ENCODE assay signal across 14 mouse cellular contexts in the genomic region with DNA sequence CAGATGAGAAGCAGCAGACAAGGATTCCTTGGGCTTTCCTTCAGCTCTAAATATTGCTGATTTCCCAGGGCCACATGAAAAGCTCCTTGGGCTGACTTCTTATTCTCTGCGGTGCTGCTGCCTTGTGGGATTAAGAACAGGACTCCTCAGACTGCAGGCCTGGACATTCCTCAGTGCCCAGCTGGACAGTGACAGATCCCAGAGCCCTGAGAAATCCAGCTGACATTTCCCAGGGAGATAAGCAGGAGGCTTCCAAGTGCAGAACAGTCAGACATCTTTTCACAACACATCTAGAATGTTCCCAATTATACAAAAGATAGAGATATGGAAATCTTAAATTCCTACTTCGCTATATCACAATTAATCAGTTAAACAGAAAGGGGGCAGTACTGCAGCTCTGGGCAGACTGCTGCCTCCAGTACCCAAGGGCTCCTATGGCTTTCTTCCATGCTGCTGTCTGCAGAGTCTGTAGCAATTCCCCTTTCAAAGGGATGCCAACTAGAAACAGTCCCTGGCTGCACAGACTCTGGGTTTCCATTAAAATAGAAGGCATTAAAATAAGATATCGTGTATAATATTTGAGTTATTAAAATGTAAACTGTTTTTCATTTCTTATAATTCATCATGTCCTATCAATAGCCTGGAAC.
DNase-seq lines count a peak whose midpoint lies in the region; ATAC-seq lines count a peak whose summit lies in the region.
"Had no signal": no experiment of that assay in that cellular context is flagged by ENCODE, and none has a peak within 500 bp of the region (broad histone marks: within the 10 kb centered on the region; RNA-seq: fewer than 3 reads in every experiment).

No protein-coding gene starts in this region.

- ATAC-seq in intestine, embryonic 14.5 days (replicated peaks; ENCODE audit: low FRiP score, low TSS enrichment, low read depth): peak; percentile 80; the same call in 1 of the 2 replicates
- ATAC-seq in intestine, embryonic 16.5 days: no peak
- no peak for ATAC-seq in hindbrain, embryonic 16.5 days
- ATAC-seq in cerebellum, adult (ENCODE audit: insufficient number of reproducible peaks, low FRiP score, low TSS enrichment): no peak
- ATAC-seq: inflammation-experienced regulatory T-cells, adult 6 months had no signal

- intact Hi-C loops in heart, postnatal 14 days (cut with DNase I): no loop called here

- H3K9me3 ChIP-seq in intestine, embryonic 14.5 days (ENCODE audit: control insufficient read depth, low read length): no peaks in the 10 kb centered on the region
- H3K9me3 ChIP-seq in intestine, embryonic 16.5 days (ENCODE audit: control insufficient read depth, low read length): no peaks in the 10 kb centered on the region
- H3K9me3 ChIP-seq in hindbrain, embryonic 16.5 days (ENCODE audit: control insufficient read depth, low read length): no peaks in the 10 kb centered on the region
- H3K9me3 ChIP-seq: liver, embryonic 15.5 days had no signal

- peak; percentile 70 for DNase-seq in intestine, embryonic 14.5 days (ENCODE audit: low spot score)
- DNase-seq in NIH3T3 (ENCODE audit: low read depth): peak; percentile 29
- DNase-seq in forelimb bud, embryonic 11.5 days (ENCODE audit: low read depth, low spot score): peak; percentile 4
- DNase-seq in heart, postnatal 14 days: peak; percentile 7 to 23
- DNase-seq in right cerebral cortex, adult 2 months (ENCODE audit: low spot score in 2 of 2): no peak
- DNase-seq: gastrocnemius, postnatal 36 days; right cerebral cortex, adult 18-20 months; thymus, postnatal 4 days had no signal

- H3K4me2 ChIP-seq in intestine, embryonic 14.5 days (ENCODE audit: low read length): no peak overlapping the region
- no peak overlapping the region for H3K4me2 ChIP-seq in intestine, embryonic 16.5 days (ENCODE audit: low read depth, low read length)
- no peak overlapping the region for H3K4me2 ChIP-seq in hindbrain, embryonic 16.5 days (ENCODE audit: low read length)
- H3K4me2 ChIP-seq: liver, embryonic 15.5 days; midbrain, embryonic 11.5 days had no signal

- H3K27ac ChIP-seq in intestine, embryonic 14.5 days (ENCODE audit: low read depth): peak overlapping the region; percentile 33; the same call in 1 of the 2 replicates
- no peak overlapping the region for H3K27ac ChIP-seq in intestine, embryonic 16.5 days (ENCODE audit: low read length)
- H3K27ac ChIP-seq in hindbrain, embryonic 16.5 days (ENCODE audit: low read depth, low read length): no peak overlapping the region
- H3K27ac ChIP-seq: liver, embryonic 15.5 days had no signal

- no peak overlapping the region for H3K4me3 ChIP-seq in intestine, embryonic 14.5 days (ENCODE audit: low read depth, low read length)
- H3K4me3 ChIP-seq in intestine, embryonic 16.5 days (ENCODE audit: low read length): no peak overlapping the region
- no peak overlapping the region for H3K4me3 ChIP-seq in hindbrain, embryonic 16.5 days (ENCODE audit: low read length)
- H3K4me3 ChIP-seq: liver, embryonic 15.5 days had no signal

- H3K9ac ChIP-seq in intestine, embryonic 14.5 days (ENCODE audit: low read length): no peak overlapping the region
- H3K9ac ChIP-seq in intestine, embryonic 16.5 days (ENCODE audit: low read depth, low read length): no peak overlapping the region
- H3K9ac ChIP-seq in hindbrain, embryonic 16.5 days (ENCODE audit: low read depth, low read length): no peak overlapping the region
- H3K9ac ChIP-seq: liver, embryonic 15.5 days had no signal

- no peaks in the 10 kb centered on the region for H3K36me3 ChIP-seq in intestine, embryonic 14.5 days (ENCODE audit: control insufficient read depth, insufficient read depth, low read length)
- no peaks in the 10 kb centered on the region for H3K36me3 ChIP-seq in intestine, embryonic 16.5 days (ENCODE audit: control insufficient read depth, insufficient read depth, low read length)
- no peaks in the 10 kb centered on the region for H3K36me3 ChIP-seq in hindbrain, embryonic 16.5 days (ENCODE audit: control insufficient read depth, insufficient read depth, low read length)
- H3K36me3 ChIP-seq: liver, embryonic 15.5 days had no signal

- peaks cover 7% of the 10 kb centered on the region; the same call in 1 of the 2 replicates for H3K4me1 ChIP-seq in intestine, embryonic 14.5 days (replicated peaks; ENCODE audit: control insufficient read depth, insufficient read depth, low read length)
- peaks cover 4% of the 10 kb centered on the region; the same call in 1 of the 2 replicates for H3K4me1 ChIP-seq in intestine, embryonic 16.5 days (ENCODE audit: control insufficient read depth, insufficient read depth, low read length)
- no peaks in the 10 kb centered on the region for H3K4me1 ChIP-seq in hindbrain, embryonic 16.5 days (ENCODE audit: control insufficient read depth, insufficient read depth, low read depth, low read length)
- H3K4me1 ChIP-seq: liver, embryonic 15.5 days had no signal

- 37% methylated on average over 3 of the region's 3 CpGs for WGBS in intestine, embryonic 14.5 days
- WGBS in intestine, embryonic 16.5 days: 57% methylated on average over 3 of the region's 3 CpGs
- 74% methylated on average over 3 of the region's 3 CpGs for WGBS in hindbrain, embryonic 16.5 days

- no peaks in the 10 kb centered on the region for H3K27me3 ChIP-seq in intestine, embryonic 14.5 days (replicated peaks; ENCODE audit: control insufficient read depth, insufficient read depth, low read length)
- no peaks in the 10 kb centered on the region for H3K27me3 ChIP-seq in intestine, embryonic 16.5 days (replicated peaks; ENCODE audit: control insufficient read depth, insufficient read depth, low read length)
- H3K27me3 ChIP-seq in hindbrain, embryonic 16.5 days (replicated peaks; ENCODE audit: control insufficient read depth, insufficient read depth, low read length): no peaks in the 10 kb centered on the region
- H3K27me3 ChIP-seq: liver, embryonic 15.5 days had no signal

Comparison
In these comparisons a context has a peak if more than half of its experiments do, and no peak if none do; other contexts are left out.
1. DNase-seq: peak in intestine, embryonic 14.5 days (single experiment), NIH3T3 (single experiment), forelimb bud, embryonic 11.5 days (single experiment) and heart, postnatal 14 days (2 of 2); none in right cerebral cortex, adult 2 months (0 of 2).